Mouse (Mus musculus): ENCODE data around the gene Rnf130. TPM values are rescaled to one million over a fixed set of nuclear protein-coding genes. Genes with fewer than 3 reads are reported as not detected.

Gene Rnf130
- polyA plus RNA-seq (2016; fragmentation: Nextera tagmentation; extraction: Ambion mirVana): 88.5 and 101 TPM in 2 replicates

- under 1% methylated on average over 109 of the region's 129 CpGs for WGBS
- peak within 1 kb of the TSS; percentile 96 for H3K4me3 ChIP-seq (replicated peaks)
- peaks cover 11% of the 10 kb centered on the region for H3K27me3 ChIP-seq
- no peaks in the 10 kb centered on the region for H3K36me3 ChIP-seq
- peak; percentile 88 for ATAC-seq (ENCODE audit: insufficient number of reproducible peaks, insufficient read depth, low FRiP score, low TSS enrichment, low read depth)
- H3K27ac ChIP-seq: peak within 1 kb of the TSS; percentile 93
- H3K4me2 ChIP-seq: peak within 1 kb of the TSS; percentile 71
- H3K9me3 ChIP-seq: no peaks in the 10 kb centered on the region
- peak within 1 kb of the TSS; percentile 98 for H3K9ac ChIP-seq (replicated peaks)
- H3K4me1 ChIP-seq (replicated peaks): peaks cover 28% of the 10 kb centered on the region
Observed at GRCm38 (mm10) chr11:50024833-50025720, at the start of gene Rnf130. TSS of gene Rnf130 (plus strand) at chr11:50025346.

GRCm38 (mm10) chr11:49977963-49978568 is 47.1 kb upstream of the Rnf130 start:
- WGBS: 86% methylated on average over 10 of the region's 10 CpGs
- no peak for ATAC-seq (ENCODE audit: insufficient number of reproducible peaks, insufficient read depth, low FRiP score, low TSS enrichment, low read depth)
- H3K4me2 ChIP-seq: no peak overlapping the region
- H3K27me3 ChIP-seq: no peaks in the 10 kb centered on the region
- H3K4me3 ChIP-seq (replicated peaks): no peak overlapping the region
- H3K9ac ChIP-seq (replicated peaks): no peak overlapping the region
- H3K9me3 ChIP-seq: peaks cover 5% of the 10 kb centered on the region; the same call in 1 of the 2 replicates
- H3K27ac ChIP-seq: no peak overlapping the region
- H3K36me3 ChIP-seq: no peaks in the 10 kb centered on the region
- H3K4me1 ChIP-seq (replicated peaks): no peaks in the 10 kb centered on the region

- H3K36me3 ChIP-seq: no peaks in the 10 kb centered on the region
- WGBS: 93% methylated on average over 8 of the region's 8 CpGs
- H3K27me3 ChIP-seq: no peaks in the 10 kb centered on the region; the same call in 1 of the 2 replicates
- H3K27ac ChIP-seq: no peak overlapping the region
- no peak for ATAC-seq (ENCODE audit: insufficient number of reproducible peaks, insufficient read depth, low FRiP score, low TSS enrichment, low read depth)
- no peaks in the 10 kb centered on the region for H3K4me1 ChIP-seq (replicated peaks)
- H3K4me2 ChIP-seq: no peak overlapping the region
- H3K9ac ChIP-seq (replicated peaks): no peak overlapping the region
- H3K4me3 ChIP-seq (replicated peaks): no peak overlapping the region
- peaks cover 5% of the 10 kb centered on the region; the same call in 1 of the 2 replicates for H3K9me3 ChIP-seq
Observed at GRCm38 (mm10) chr11:49978935-49979334, 46.2 kb upstream of the Rnf130 start.

GRCm38 (mm10) chr11:49980681-49981235 is 44.4 kb upstream of the Rnf130 start:
- no peaks in the 10 kb centered on the region for H3K36me3 ChIP-seq
- H3K9me3 ChIP-seq: no peaks in the 10 kb centered on the region
- H3K9ac ChIP-seq (replicated peaks): no peak overlapping the region
- 67% methylated on average over 6 of the region's 6 CpGs for WGBS
- no peaks in the 10 kb centered on the region; the same call in 1 of the 2 replicates for H3K27me3 ChIP-seq
- H3K4me3 ChIP-seq (replicated peaks): no peak overlapping the region
- H3K27ac ChIP-seq: no peak overlapping the region
- no peaks in the 10 kb centered on the region for H3K4me1 ChIP-seq (replicated peaks)
- no peak overlapping the region for H3K4me2 ChIP-seq
- no peak for ATAC-seq (ENCODE audit: insufficient number of reproducible peaks, insufficient read depth, low FRiP score, low TSS enrichment, low read depth)

- ATAC-seq (ENCODE audit: insufficient number of reproducible peaks, insufficient read depth, low FRiP score, low TSS enrichment, low read depth): no peak
- Histone ChIP-seq H3K4me2 (no peak overlapping the region), H3K27ac (no peak overlapping the region), H3K9ac (replicated peaks) (no peak overlapping the region), H3K27me3 (no peaks in the 10 kb centered on the region; the same call in 1 of the 2 replicates), H3K4me3 (replicated peaks) (no peak overlapping the region), H3K4me1 (replicated peaks) (no peaks in the 10 kb centered on the region), H3K9me3 (no peaks in the 10 kb centered on the region), H3K36me3 (no peaks in the 10 kb centered on the region)
- 77% methylated on average over 7 of the region's 7 CpGs for WGBS
Observed at GRCm38 (mm10) chr11:49981321-49981963, 43.7 kb upstream of the Rnf130 start.

GRCm38 (mm10) chr11:49982094-49982493 is 43.1 kb upstream of the Rnf130 start:
- Histone ChIP-seq H3K27ac (no peak overlapping the region), H3K27me3 (no peaks in the 10 kb centered on the region; the same call in 1 of the 2 replicates), H3K36me3 (no peaks in the 10 kb centered on the region), H3K9ac (replicated peaks) (no peak overlapping the region), H3K4me3 (replicated peaks) (no peak overlapping the region), H3K4me2 (no peak overlapping the region), H3K4me1 (replicated peaks) (no peaks in the 10 kb centered on the region), H3K9me3 (no peaks in the 10 kb centered on the region)
- 82% methylated on average over 4 of the region's 4 CpGs for WGBS
- no peak for ATAC-seq (ENCODE audit: insufficient number of reproducible peaks, insufficient read depth, low FRiP score, low TSS enrichment, low read depth)

- WGBS: 65% methylated on average over 4 of the region's 4 CpGs
- H3K36me3 ChIP-seq: no peaks in the 10 kb centered on the region
- ATAC-seq (ENCODE audit: insufficient number of reproducible peaks, insufficient read depth, low FRiP score, low TSS enrichment, low read depth): no peak
Observed at GRCm38 (mm10) chr11:49982881-49983280, 42.3 kb upstream of the Rnf130 start.

GRCm38 (mm10) chr11:49983875-49984552 is 41.1 kb upstream of the Rnf130 start:
- H3K4me3 ChIP-seq (replicated peaks): no peak overlapping the region
- 81% methylated on average over 4 of the region's 4 CpGs for WGBS
- no peak overlapping the region for H3K4me2 ChIP-seq
- no peaks in the 10 kb centered on the region; the same call in 1 of the 2 replicates for H3K27me3 ChIP-seq
- H3K36me3 ChIP-seq: no peaks in the 10 kb centered on the region
- no peak overlapping the region for H3K9ac ChIP-seq (replicated peaks)
- no peaks in the 10 kb centered on the region for H3K9me3 ChIP-seq
- no peak for ATAC-seq (ENCODE audit: insufficient number of reproducible peaks, insufficient read depth, low FRiP score, low TSS enrichment, low read depth)
- no peaks in the 10 kb centered on the region for H3K4me1 ChIP-seq (replicated peaks)
- no peak overlapping the region for H3K27ac ChIP-seq

More at GRCm38 (mm10) chr11:49982881-49983280, 42.3 kb upstream of the Rnf130 start:
- Histone ChIP-seq H3K4me1 (replicated peaks) (no peaks in the 10 kb centered on the region), H3K9ac (replicated peaks) (no peak overlapping the region), H3K27me3 (no peaks in the 10 kb centered on the region; the same call in 1 of the 2 replicates), H3K4me2 (no peak overlapping the region), H3K27ac (no peak overlapping the region), H3K4me3 (replicated peaks) (no peak overlapping the region), H3K9me3 (no peaks in the 10 kb centered on the region)

GRCm38 (mm10) chr11:49985009-49985408 is 40.1 kb upstream of the Rnf130 start:
- Histone ChIP-seq H3K4me1 (replicated peaks) (no peaks in the 10 kb centered on the region), H3K36me3 (no peaks in the 10 kb centered on the region), H3K9me3 (no peaks in the 10 kb centered on the region), H3K4me2 (no peak overlapping the region), H3K4me3 (replicated peaks) (no peak overlapping the region), H3K9ac (replicated peaks) (no peak overlapping the region), H3K27me3 (no peaks in the 10 kb centered on the region; the same call in 1 of the 2 replicates), H3K27ac (no peak overlapping the region)
- ATAC-seq (ENCODE audit: insufficient number of reproducible peaks, insufficient read depth, low FRiP score, low TSS enrichment, low read depth): no peak
- WGBS: 89% methylated on average over 4 of the region's 4 CpGs

GRCm38 (mm10) chr11:49986277-49987036 is 38.7 kb upstream of the Rnf130 start:
- H3K9ac ChIP-seq (replicated peaks): no peak overlapping the region
- WGBS: 26% methylated on average over 10 of the region's 10 CpGs
- H3K36me3 ChIP-seq: no peaks in the 10 kb centered on the region
- no peaks in the 10 kb centered on the region; the same call in 1 of the 2 replicates for H3K27me3 ChIP-seq
- no peaks in the 10 kb centered on the region for H3K4me1 ChIP-seq (replicated peaks)
- H3K9me3 ChIP-seq: no peaks in the 10 kb centered on the region
- no peak overlapping the region for H3K4me2 ChIP-seq
- no peak for ATAC-seq (ENCODE audit: insufficient number of reproducible peaks, insufficient read depth, low FRiP score, low TSS enrichment, low read depth)
- no peak overlapping the region for H3K4me3 ChIP-seq (replicated peaks)
- H3K27ac ChIP-seq: no peak overlapping the region
